Mouse (Mus musculus): Measurements from ENCODE around the gene Olfr323.

The Olfr323 gene

DNA sequence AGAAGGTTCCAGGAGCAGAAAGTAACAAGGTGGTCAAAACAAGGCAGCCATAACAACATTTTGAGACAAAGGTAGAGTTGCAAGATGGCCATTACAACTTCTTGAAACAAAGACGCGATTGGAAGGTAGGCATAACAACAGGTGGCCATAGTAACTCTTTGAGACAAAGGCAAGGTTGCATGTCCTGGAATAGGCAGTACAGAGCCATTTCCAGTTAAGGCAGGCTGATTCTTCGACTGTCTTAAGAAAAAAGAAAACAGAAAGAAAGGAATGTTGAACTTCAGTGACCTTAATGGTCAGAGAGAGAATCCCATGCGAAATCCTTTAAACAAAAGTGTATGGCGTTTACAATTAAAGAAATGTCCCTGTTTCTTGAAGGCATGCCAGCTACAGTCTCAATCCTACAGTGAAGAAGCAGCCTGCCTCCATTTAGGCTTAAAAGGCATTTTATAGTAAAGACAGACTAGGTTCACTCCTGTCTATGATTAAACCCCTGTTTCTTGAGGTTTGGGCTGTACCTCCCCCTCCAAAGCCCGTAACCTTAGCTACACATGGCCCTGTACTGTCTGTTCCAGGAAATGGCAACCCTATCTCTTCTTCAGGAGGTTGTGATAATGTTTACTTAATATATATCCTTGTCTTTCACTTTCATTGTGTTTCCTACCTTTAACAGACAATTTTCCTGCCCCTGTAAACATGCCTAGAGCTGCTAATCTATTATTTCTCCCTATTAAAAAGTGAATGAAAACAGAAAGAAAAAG, 27.3 kb downstream of the Olfr323 start:
- no peak for DNase-seq

DNA sequence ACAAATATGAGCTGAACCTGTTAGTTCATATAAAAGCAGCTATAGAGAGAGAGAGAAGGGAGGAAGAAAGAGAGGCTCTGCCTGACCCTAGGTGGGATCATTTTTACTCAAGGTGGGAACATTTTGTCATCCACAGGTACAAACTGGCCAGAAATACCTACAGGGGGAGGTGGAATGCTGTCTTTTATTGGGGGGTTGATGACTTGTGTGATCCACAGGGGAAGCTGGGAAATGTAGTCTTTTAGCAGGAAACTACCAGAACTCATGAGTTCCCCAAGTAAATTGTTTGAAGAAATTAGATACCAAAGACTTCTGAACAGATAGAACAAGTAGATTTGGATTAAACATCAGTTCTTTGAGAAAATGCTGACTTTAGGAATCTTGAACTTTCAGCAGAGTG, 28.2 kb downstream of the Olfr323 start:
- DNase-seq = no peak

DNA sequence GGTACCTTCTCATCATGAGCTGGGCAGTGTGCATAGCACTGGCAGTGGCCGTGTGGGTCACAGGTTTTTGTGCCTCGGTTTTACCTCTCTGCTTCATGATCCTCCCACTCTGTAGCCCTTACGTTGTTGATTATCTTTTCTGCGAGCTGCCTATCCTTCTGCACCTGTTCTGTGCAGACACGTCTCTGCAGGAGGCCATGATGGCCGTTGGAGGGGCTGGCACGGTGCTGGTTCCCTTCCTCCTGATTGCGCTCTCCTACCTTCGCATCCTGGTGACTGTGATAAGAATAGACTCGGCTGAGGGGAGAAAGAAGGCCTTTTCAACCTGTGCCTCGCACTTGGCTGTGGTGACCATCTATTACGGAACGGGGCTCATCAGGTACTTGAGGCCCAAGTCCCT, 32.5 kb downstream of the Olfr323 start:
- DNase-seq = no peak

DNA sequence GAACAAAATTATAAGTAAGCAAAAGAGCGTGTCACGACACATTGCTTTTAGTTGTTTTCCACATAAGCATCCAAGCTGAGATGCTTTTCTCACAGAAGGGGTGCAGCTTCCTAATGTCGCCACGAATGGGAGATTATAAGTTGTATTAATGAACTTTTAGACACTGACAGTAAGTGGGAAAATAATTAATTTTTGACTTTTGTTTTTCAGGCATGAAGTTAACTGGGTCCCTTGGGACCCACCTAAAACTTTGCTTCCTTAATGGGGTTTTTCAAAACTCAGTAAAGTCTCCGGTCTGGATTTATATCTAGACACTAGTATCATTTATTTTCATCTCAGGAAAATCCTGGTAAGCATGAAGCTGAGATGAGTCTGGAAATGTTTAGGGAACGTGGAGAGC, 35.5 kb downstream of the Olfr323 start, which contains the start of gene Olfr324:
Gene Olfr324, plus strand, starts transcription at position 301 of the 400 bp plus-strand sequence.
- DNase-seq = no peak

DNA sequence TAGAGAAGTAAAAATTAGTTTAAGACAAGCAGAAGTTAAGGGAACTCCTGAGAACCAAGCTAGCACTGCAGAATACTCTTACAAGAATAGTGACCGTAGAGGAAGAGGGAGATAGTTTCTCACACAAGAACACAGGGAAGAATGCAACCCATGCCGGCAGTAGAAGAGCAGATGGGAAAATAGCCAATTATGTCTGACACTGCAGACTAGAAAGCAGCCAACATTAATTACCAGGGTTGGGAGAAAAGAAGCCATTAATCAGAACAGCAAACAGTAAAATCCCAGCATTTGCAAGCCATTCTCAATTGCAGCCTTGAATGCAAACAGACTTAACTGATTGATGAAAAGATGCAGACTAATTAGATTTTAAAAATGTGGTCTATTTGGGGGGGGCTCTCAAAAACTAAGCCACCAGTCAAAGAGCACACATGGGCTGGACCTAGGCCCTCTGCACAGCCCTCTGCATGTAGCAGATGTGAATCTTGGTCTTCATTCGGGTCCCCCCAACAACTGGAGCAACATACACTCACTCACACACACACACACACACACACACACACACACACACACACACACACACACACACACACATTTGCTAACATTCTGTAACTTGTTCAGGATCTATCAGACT, 41.6 kb downstream of the Olfr323 start:
- no peak for DNase-seq

DNA sequence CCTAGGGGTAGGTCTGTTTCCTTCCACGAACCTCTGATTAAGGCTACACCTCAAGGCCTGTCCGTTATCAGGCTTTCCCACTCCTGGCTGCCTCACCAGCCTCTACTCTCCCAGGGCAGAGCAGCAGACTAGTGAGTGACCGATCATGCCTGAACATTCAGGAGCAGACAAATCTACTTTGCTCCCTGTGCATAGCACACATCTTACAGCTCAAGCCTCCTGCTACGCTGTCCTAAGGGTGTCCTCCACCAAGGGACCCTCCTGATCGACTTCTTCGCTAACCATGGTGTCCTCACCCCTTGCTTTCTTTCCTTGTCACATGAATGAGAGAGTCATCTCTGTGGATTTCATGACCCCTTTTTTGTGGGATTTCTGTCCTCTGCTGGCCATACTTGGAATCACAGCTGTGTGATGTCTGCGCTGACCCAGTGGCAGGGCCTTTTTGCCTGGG, 42.4 kb downstream of the Olfr323 start:
- DNase-seq = peak; percentile 53 to 59

DNA sequence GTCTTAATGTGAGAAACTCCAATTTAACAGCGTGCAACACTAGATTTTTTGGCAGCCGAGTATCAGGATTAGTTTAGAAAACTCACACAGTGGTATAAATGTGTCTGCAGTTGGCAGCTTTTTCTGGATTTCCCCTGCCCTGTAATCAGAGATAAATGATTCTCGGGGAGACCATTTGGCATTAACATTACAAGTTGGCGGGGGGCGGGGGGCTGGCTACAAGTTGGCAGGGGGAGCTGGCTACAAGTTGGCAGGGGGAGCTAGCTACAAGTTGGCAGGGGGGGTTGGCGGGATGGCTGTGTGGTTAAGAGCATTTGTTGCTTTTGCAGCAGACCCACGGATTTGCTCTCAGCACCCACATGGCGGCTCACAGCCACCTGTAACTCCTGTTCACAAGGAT, 51.7 kb downstream of the Olfr323 start:
- DNase-seq = no peak

DNA sequence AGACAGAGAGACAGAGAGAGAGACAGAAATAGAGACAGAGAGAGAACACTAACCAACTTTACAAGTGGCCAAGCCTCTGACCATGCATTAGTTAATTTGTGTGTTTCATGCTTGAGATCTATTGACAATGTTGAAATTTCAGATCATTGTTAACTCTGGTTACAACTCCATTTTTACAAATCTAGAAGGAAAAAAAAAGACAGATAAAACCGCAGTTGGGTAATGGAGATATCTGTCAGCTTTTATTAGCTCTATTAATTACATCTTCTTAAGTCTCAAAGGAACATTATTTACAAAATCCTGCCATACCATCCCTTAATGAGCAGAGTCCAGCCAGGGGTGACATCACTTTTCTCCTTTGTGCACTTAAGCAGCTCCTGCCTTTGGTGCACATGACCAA, 52.9 kb downstream of the Olfr323 start, which contains the start of gene Olfr325:
Gene Olfr325, plus strand, starts transcription at position 301 of the 400 bp plus-strand sequence.
- no peak for DNase-seq

Measured in B cell, adult 2 months (primary cell).